Mouse (Mus musculus) right cerebral cortex, postnatal 36 days (tissue): ENCODE measurements around the gene Rsad2.
A peak's percentile ranks its signal among the peaks of the same experiment; 100 is the strongest.
"Not testable (repeated sequence)": the region's sequence is repeated elsewhere in the genome, so short reads cannot be mapped to it uniquely, and the experiment has no call there.

Experiments
- DNase-seq, 2 experiments: peaks; one replicate each; pipeline ENCODE4 v3.0.0; 2022; ENCODE audit warnings: low spot score in 2 of 2, mixed read lengths in 1 of 2

The Rsad2 gene

GRCm38 (mm10) chr12:26456028-26456698, at the start of gene Rsad2:
TSS of gene Rsad2 (minus strand) at chr12:26456452.
- no peak for DNase-seq

GRCm38 (mm10) chr12:26501042-26501441, 44.8 kb upstream of the Rsad2 start:
- no peak for DNase-seq

- no peak for DNase-seq
These were observed 33.7 kb upstream of the Rsad2 start for GRCm38 (mm10) chr12:26489942-26490341.

- no peak for DNase-seq
These were observed 32.5 kb upstream of the Rsad2 start for GRCm38 (mm10) chr12:26488617-26489274.

- peak in 1 of 2 experiments; percentile 39 for DNase-seq
These were observed 31.8 kb upstream of the Rsad2 start for GRCm38 (mm10) chr12:26487874-26488616.

GRCm38 (mm10) chr12:26485738-26486580, 29.7 kb upstream of the Rsad2 start:
- not testable (repeated sequence) for DNase-seq

- DNase-seq = no peak
These were observed 22.1 kb upstream of the Rsad2 start for GRCm38 (mm10) chr12:26478196-26479004.

- no peak for DNase-seq
These were observed 20.9 kb upstream of the Rsad2 start for GRCm38 (mm10) chr12:26477198-26477597.

- no peak for DNase-seq
These were observed 17.5 kb upstream of the Rsad2 start for GRCm38 (mm10) chr12:26473746-26474145.

GRCm38 (mm10) chr12:26472770-26473481, 16.7 kb upstream of the Rsad2 start:
- no peak for DNase-seq

GRCm38 (mm10) chr12:26471376-26471775, 15.1 kb upstream of the Rsad2 start:
- no peak for DNase-seq

GRCm38 (mm10) chr12:26470042-26470409, 13.8 kb upstream of the Rsad2 start:
- DNase-seq = no peak

- DNase-seq = peak; percentile 87 to 89
These were observed 13.1 kb upstream of the Rsad2 start, which contains the start of gene Cmpk2 for GRCm38 (mm10) chr12:26469098-26470041. TSS of gene Cmpk2 (plus strand) at chr12:26469204.

- DNase-seq = no peak
These were observed 9.3 kb upstream of the Rsad2 start for GRCm38 (mm10) chr12:26465600-26465999.

GRCm38 (mm10) chr12:26460091-26460490, 3.8 kb upstream of the Rsad2 start:
- no peak for DNase-seq

GRCm38 (mm10) chr12:26454682-26455081, 1.6 kb downstream of the Rsad2 start:
- no peak for DNase-seq

- DNase-seq = no peak
These were observed 3.3 kb downstream of the Rsad2 start for GRCm38 (mm10) chr12:26452951-26453350.

GRCm38 (mm10) chr12:26451150-26451549, 5.1 kb downstream of the Rsad2 start:
- no peak for DNase-seq

GRCm38 (mm10) chr12:26449483-26449882, 6.8 kb downstream of the Rsad2 start:
- no peak for DNase-seq
